Mouse (Mus musculus) intestine, postnatal 0 days (tissue): ENCODE results near the gene Nfat5. TPM values are rescaled to one million over a fixed set of nuclear protein-coding genes. Genes with fewer than 3 reads are reported as not detected.

ENCODE experiments used
- ATAC-seq: fragments of 200-750 bp; cut with Nextera tagmentation; 2 replicates; pipeline ENCODE4 v1.8.0; 2017; ENCODE audit warnings: mild to moderate bottlenecking, moderate TSS enrichment, moderate library complexity
- H3K27ac ChIP-seq: fragments of 300-500 bp; sonication (generic); 2 replicates; pipeline ENCODE4 v1.5.1; 2014; ENCODE audit warnings: mild to moderate bottlenecking, low read depth, low read length, moderate library complexity
- H3K27me3 ChIP-seq: fragments of 300-500 bp; sonication (generic); replicated peaks from 2 replicates; pipeline ENCODE4 v1.6.1; 2014; ENCODE audit warnings: low read length, mixed read lengths; ENCODE audit not compliant: control insufficient read depth, insufficient read depth
- H3K36me3 ChIP-seq: fragments of 300-500 bp; sonication (generic); 2 replicates; pipeline ENCODE4 v1.6.1; 2014; ENCODE audit warnings: mild to moderate bottlenecking, moderate library complexity; ENCODE audit not compliant: control insufficient read depth, insufficient read depth
- H3K4me1 ChIP-seq: fragments of 300-500 bp; sonication (generic); replicated peaks from 2 replicates; pipeline ENCODE4 v1.6.1; 2014; ENCODE audit warnings: antibody characterized with exemption, low read length, mixed read lengths; ENCODE audit not compliant: control insufficient read depth, insufficient read depth
- H3K4me2 ChIP-seq: fragments of 300-500 bp; sonication (generic); replicated peaks from 2 replicates; pipeline ENCODE4 v1.6.1; 2014; ENCODE audit warnings: low read depth, mild to moderate bottlenecking, moderate library complexity
- H3K4me3 ChIP-seq: fragments of 300-500 bp; sonication (generic); 2 replicates; pipeline ENCODE4 v1.5.1; 2014; ENCODE audit warnings: low read depth, low read length
- H3K9ac ChIP-seq: fragments of 300-500 bp; sonication (generic); 2 replicates; pipeline ENCODE4 v1.6.1; 2014; ENCODE audit warnings: mild to moderate bottlenecking, low read depth, low read length
- H3K9me3 ChIP-seq: fragments of 300-500 bp; sonication (generic); 2 replicates; pipeline ENCODE4 v1.6.1; 2016; ENCODE audit warnings: mixed run types; ENCODE audit not compliant: control insufficient read depth
- CTCF ChIP-seq: sonication (generic); IDR thresholded peaks from 2 replicates; pipeline ENCODE4 v1.5.1; 2016; ENCODE audit warnings: low read depth, mild to moderate bottlenecking, control low read depth, antibody characterized with exemption, moderate library complexity
- WGBS: fragments of 180-500 bp; shearing (Covaris S2); extraction: QIAGEN DNeasy Blood & Tissue Kit; methylation state at CpG from one replicate; pipeline ENCODE4 v1.1.7; 2014; 5-methylcytosine and 5-hydroxymethylcytosine counted together
- polyA plus RNA-seq: library from polyadenylated mRNA; unstranded; fragments of >200 nt; fragmentation: Nextera tagmentation; extraction: Ambion mirVana; gene quantifications from 2 replicates; pipeline ENCODE4 v1.2.1, GENCODE M21; 2015

Gene Nfat5
- polyA plus RNA-seq, 1 experiment from 2014 or later, result 4.8 TPM

DNA sequence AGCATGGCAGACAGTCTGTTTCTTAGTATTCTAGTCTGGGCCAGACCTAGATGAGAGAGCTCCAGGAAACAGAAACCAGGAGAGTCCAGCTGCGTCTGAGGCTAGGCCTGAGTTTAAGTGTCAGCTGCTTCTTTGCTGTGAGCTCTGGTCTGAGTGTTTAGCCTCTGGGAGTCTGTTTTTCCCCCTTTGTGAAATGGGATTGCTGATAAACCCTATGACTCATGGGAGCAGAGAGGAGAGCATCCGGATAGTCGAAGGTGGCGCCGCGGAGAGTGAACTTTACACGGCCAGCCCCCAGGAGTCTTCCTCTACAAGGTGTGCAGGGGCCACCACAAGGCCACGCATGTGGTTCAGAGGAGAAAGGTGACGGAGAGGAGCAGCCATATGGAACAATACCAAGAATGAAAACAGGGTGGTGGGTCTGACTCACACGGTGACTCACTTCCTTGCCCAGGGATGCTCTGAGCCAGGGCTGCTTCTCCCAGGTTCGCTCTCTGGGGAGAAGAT lies 38.3 kb upstream of the Nfat5 start:
- 28% methylated on average over 11 of the region's 11 CpGs for WGBS
- peak overlapping the region; percentile 43; the same call in 1 of the 2 replicates for H3K27ac ChIP-seq
- H3K9me3 ChIP-seq, result no peaks in the 10 kb centered on the region
- H3K4me3 ChIP-seq, result no peak overlapping the region
- H3K4me1 ChIP-seq, result peaks cover 9% of the 10 kb centered on the region
- peak overlapping the region; percentile 37 for H3K4me2 ChIP-seq
- ATAC-seq, result peak; percentile 38
- H3K27me3 ChIP-seq, result no peaks in the 10 kb centered on the region
- no peak for TF ChIP-seq CTCF
- 0 out of 2 replicates have a peak overlapping the region, but pooled peaks have one; percentile 11 for H3K9ac ChIP-seq
- H3K36me3 ChIP-seq, result no peaks in the 10 kb centered on the region

DNA sequence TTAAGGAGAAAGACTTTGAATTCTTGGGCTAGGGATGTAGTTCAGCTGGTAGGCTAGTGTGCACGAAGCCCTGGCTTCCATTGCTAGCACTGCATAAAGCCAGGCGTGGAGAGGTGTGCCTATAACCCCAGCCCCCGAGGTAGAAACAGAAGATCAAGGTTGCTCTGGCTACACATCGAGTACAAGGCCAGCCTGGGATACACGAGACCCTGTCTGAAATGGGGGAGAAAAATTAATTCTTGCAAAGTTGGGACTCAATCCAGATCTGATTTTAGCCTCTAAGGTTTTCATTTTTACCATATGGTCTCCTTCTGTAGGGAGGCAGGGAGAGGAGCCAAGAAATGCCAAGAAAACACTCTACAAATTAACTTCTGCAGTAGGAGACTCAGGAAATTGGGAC lies 36.0 kb upstream of the Nfat5 start:
- H3K9ac ChIP-seq, result no peak overlapping the region
- no peak for TF ChIP-seq CTCF
- H3K4me3 ChIP-seq, result no peak overlapping the region
- no peaks in the 10 kb centered on the region for H3K27me3 ChIP-seq
- no peaks in the 10 kb centered on the region for H3K9me3 ChIP-seq
- ATAC-seq, result no peak
- H3K27ac ChIP-seq, result no peak overlapping the region
- no peak overlapping the region for H3K4me2 ChIP-seq
- no peaks in the 10 kb centered on the region for H3K36me3 ChIP-seq
- peaks cover 9% of the 10 kb centered on the region for H3K4me1 ChIP-seq
- 68% methylated on average over 5 of the region's 5 CpGs for WGBS

DNA sequence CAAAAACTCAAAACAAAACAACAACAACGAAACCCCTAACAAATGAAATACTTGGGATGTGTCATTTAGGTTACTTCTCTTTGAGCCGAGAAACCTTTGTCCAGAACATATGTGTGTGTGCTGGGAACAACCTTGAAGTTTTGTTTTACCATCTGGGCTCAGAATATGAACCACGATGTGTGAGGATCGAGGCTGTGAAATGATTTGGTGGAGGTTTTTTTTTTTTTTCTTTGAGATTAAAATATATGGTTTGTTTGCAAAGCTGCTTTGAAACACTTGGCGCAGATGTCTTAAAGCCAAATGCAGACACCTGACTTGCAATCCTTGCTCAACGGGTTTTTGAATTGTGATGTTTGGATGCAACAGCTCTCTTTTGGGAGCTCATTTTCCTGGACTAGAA lies 33.1 kb upstream of the Nfat5 start:
- Histone ChIP-seq H3K9ac (no peak overlapping the region), H3K4me2 (no peak overlapping the region), H3K27me3 (no peaks in the 10 kb centered on the region), H3K4me3 (no peak overlapping the region), H3K4me1 (peaks cover 2% of the 10 kb centered on the region; the same call in 1 of the 2 replicates), H3K27ac (no peak overlapping the region), H3K9me3 (no peaks in the 10 kb centered on the region), H3K36me3 (no peaks in the 10 kb centered on the region)
- ATAC-seq, result no peak
- TF ChIP-seq CTCF, result no peak
- 75% methylated on average over 6 of the region's 6 CpGs for WGBS

DNA sequence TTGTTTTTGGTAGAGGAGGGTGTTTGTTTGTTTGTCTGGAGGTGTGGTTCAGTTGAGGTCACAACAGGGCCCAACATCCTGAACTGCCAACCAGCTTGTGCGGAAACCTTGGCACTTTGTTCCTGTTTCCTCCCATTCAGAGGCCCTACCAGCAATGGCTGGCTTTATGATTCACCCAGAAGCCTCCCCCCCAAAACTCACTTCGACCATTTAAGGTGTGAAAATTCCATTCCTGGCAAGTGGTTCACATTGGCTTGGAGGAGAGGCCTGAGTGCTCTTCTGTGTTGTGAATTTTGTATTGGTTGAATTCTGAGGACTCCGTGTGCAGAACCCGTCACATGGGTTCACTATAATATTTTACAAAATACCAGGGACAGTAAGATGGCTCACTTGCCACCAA lies 32.1 kb upstream of the Nfat5 start:
- Histone ChIP-seq H3K27me3 (no peaks in the 10 kb centered on the region), H3K27ac (no peak overlapping the region), H3K9me3 (no peaks in the 10 kb centered on the region), H3K36me3 (no peaks in the 10 kb centered on the region), H3K9ac (no peak overlapping the region), H3K4me2 (no peak overlapping the region), H3K4me3 (no peak overlapping the region), H3K4me1 (no peaks in the 10 kb centered on the region)
- ATAC-seq, result no peak
- 76% methylated on average over 4 of the region's 4 CpGs for WGBS
- TF ChIP-seq CTCF, result no peak

DNA sequence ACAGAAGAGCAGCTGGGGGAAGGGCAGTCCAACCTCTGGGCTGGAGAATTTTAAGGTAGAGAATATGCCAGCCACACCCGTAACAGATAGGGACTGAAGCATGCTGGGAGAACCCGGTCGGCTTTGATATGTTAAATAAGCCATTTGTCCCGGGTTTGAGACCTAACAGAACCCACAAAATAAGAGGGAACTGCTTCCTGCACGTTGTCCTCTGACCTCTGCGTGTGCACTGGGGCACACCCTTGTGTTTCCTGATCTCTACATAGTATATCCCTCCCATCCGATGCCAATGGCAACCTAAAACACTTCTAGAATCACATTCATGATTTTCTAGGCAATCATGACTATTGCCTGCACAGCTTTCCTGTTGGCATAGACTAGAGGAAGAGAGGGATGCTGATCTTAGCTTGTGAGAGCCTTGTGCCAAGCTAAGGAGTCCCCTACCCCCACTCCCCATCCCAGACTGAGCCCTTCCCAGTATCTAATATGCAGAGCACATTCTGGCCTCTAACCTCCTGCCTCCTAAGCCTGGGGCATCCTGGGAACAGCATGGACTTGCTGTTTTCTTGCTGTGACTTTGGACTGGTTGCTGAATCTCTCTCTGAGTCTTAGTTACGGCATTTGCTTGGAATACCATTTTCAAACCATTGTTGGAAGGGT lies 31.1 kb upstream of the Nfat5 start:
- Histone ChIP-seq H3K4me3 (no peak overlapping the region), H3K27me3 (no peaks in the 10 kb centered on the region), H3K27ac (no peak overlapping the region), H3K9me3 (no peaks in the 10 kb centered on the region), H3K36me3 (no peaks in the 10 kb centered on the region), H3K9ac (no peak overlapping the region), H3K4me1 (no peaks in the 10 kb centered on the region), H3K4me2 (no peak overlapping the region)
- WGBS, result 70% methylated on average over 8 of the region's 8 CpGs
- no peak for ATAC-seq
- TF ChIP-seq CTCF, result no peak

DNA sequence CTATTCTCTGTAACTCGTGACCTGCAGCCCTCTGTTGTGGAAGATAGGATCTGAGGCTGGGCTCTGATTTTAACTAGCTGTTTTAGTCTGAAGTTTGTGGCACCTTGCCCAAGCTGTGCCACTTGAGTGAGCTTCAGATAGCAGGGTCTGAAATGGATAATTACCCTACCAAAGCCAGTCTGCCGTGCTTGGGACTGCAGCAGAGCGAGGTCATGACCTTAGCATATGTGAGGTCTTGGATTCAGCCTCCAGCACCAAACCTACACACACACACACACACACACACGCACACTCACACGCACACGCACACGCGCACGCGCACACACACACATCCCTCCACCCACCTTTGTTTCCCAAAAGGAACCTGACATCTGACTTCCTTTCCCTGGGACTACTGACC lies 27.5 kb upstream of the Nfat5 start:
- Histone ChIP-seq H3K9ac (no peak overlapping the region), H3K4me3 (no peak overlapping the region), H3K27me3 (no peaks in the 10 kb centered on the region), H3K4me2 (no peak overlapping the region), H3K9me3 (no peaks in the 10 kb centered on the region), H3K27ac (no peak overlapping the region), H3K4me1 (no peaks in the 10 kb centered on the region), H3K36me3 (no peaks in the 10 kb centered on the region)
- WGBS, result 79% methylated on average over 10 of the region's 10 CpGs
- ATAC-seq, result no peak
- no peak for TF ChIP-seq CTCF
